In the genomic region with DNA sequence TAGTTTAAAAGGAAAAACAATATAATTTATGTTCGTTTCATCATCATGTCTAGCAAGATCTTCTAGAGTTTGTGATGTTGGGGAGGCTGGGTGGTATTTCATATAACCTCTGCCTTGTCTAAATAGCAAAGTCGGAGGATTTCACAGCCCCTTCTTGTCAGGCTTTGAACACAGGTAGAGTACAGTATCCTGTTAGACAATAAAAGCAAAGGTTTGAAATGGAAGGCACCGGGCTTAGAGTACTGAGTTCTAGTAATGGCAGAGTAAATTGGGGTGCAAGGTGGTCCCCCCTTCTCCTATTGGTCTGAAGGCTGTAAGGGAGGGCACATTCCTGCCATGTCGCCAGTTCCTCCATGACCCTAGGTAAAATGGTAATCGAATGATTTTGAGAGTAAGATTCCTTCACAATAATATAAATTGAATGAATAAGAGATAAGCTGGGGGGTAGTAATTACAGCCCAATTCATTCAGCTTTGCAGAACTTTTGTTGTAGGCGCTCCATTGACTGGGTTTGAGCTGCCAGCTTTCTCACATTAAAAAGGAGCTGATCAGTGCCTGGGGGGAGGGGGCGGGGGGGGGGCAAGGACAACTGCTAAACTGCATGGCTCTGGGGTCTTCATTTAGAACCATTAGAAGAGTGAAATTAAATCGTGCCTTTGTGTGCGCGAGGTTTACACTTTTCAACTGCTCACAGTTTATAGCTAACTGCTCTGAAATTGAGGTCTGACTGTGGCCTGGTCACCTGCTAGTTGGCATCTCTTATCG, we compare ENCODE assay signal across 10 mouse cellular contexts. TPM values are rescaled to one million over a fixed set of nuclear protein-coding genes. Genes with fewer than 3 reads are reported as not detected.
DNase-seq lines count a peak whose midpoint lies in the region; ATAC-seq and TF ChIP-seq lines count a peak whose summit lies in the region.
"Had no signal": no experiment of that assay in that cellular context is flagged by ENCODE, and none has a peak within 500 bp of the region (broad histone marks: within the 10 kb centered on the region; RNA-seq: fewer than 3 reads in every experiment).

No protein-coding gene starts in this region.

- no peak for TF ChIP-seq POLR2A in brain, embryonic 14.5 days (IDR thresholded peaks at IDR 0.05; ENCODE audit: borderline replicate concordance, extremely low read depth, insufficient read depth, insufficient read length, poor library complexity, severe bottlenecking)

- H3K27me3 ChIP-seq in embryonic facial prominence, embryonic 13.5 days = peaks cover 90% of the 10 kb centered on the region
- H3K27me3 ChIP-seq in hindbrain, embryonic 14.5 days (ENCODE audit: control insufficient read depth, insufficient read depth, low read length) = peaks cover 69% of the 10 kb centered on the region
- peaks cover 26% of the 10 kb centered on the region for H3K27me3 ChIP-seq in neural tube, embryonic 14.5 days (ENCODE audit: control insufficient read depth, insufficient read depth, low read length)

- H3K27ac ChIP-seq in embryonic facial prominence, embryonic 13.5 days = no peak overlapping the region
- peak overlapping the region; percentile 90 for H3K27ac ChIP-seq in hindbrain, embryonic 14.5 days
- peak overlapping the region; percentile 46 for H3K27ac ChIP-seq in neural tube, embryonic 14.5 days (ENCODE audit: low read depth, low read length)
- H3K27ac ChIP-seq: kidney, postnatal 0 days had no signal

- ATAC-seq in embryonic facial prominence, embryonic 13.5 days (ENCODE audit: insufficient number of reproducible peaks, insufficient read depth, low FRiP score, low TSS enrichment, low read depth) = no peak
- no peak for ATAC-seq in hindbrain, embryonic 14.5 days (ENCODE audit: low FRiP score)
- ATAC-seq in neural tube, embryonic 14.5 days (ENCODE audit: low read depth) = no peak
- ATAC-seq: liver, postnatal 0 days had no signal

- no peak for TF ChIP-seq CTCF in brain, embryonic 14.5 days (IDR thresholded peaks at IDR 0.05; ENCODE audit: borderline replicate concordance, extremely low read depth, insufficient read depth, insufficient read length)

- intact Hi-C loops in left cerebral cortex, postnatal 14 days (cut with DNase I) = no loop called here

- peaks cover 7% of the 10 kb centered on the region for H3K4me1 ChIP-seq in embryonic facial prominence, embryonic 13.5 days
- H3K4me1 ChIP-seq in hindbrain, embryonic 14.5 days (replicated peaks; ENCODE audit: control insufficient read depth, insufficient read depth, low read length) = peaks cover 5% of the 10 kb centered on the region; the same call in 1 of the 2 replicates
- H3K4me1 ChIP-seq in neural tube, embryonic 14.5 days (ENCODE audit: control insufficient read depth, insufficient read depth, low read length) = peaks cover 7% of the 10 kb centered on the region

- 16% methylated on average over 11 of the region's 11 CpGs for WGBS in embryonic facial prominence, embryonic 13.5 days
- WGBS in hindbrain, embryonic 14.5 days = 7% methylated on average over 11 of the region's 11 CpGs
- 7% methylated on average over 11 of the region's 11 CpGs for WGBS in neural tube, embryonic 14.5 days

- 0 out of 2 replicates have a peak overlapping the region, but pooled peaks have one; percentile 7 for H3K9ac ChIP-seq in embryonic facial prominence, embryonic 13.5 days
- peak overlapping the region; percentile 57 for H3K9ac ChIP-seq in hindbrain, embryonic 14.5 days
- H3K9ac ChIP-seq in neural tube, embryonic 14.5 days (replicated peaks; ENCODE audit: low read depth, low read length) = peak overlapping the region; percentile 48; the same call in 1 of the 2 replicates
- H3K9ac ChIP-seq: liver, postnatal 0 days had no signal

- H3K4me3 ChIP-seq in embryonic facial prominence, embryonic 13.5 days = no peak overlapping the region
- H3K4me3 ChIP-seq in hindbrain, embryonic 14.5 days (replicated peaks; ENCODE audit: low read length) = peak overlapping the region; percentile 53
- H3K4me3 ChIP-seq in neural tube, embryonic 14.5 days (ENCODE audit: low read depth, low read length) = peak overlapping the region; percentile 30

- H3K36me3 ChIP-seq in embryonic facial prominence, embryonic 13.5 days = no peaks in the 10 kb centered on the region
- H3K36me3 ChIP-seq in hindbrain, embryonic 14.5 days (replicated peaks; ENCODE audit: control insufficient read depth, insufficient read depth) = no peaks in the 10 kb centered on the region
- H3K36me3 ChIP-seq in neural tube, embryonic 14.5 days (ENCODE audit: control insufficient read depth, insufficient read depth, low read length) = no peaks in the 10 kb centered on the region

- H3K9me3 ChIP-seq in embryonic facial prominence, embryonic 13.5 days = no peaks in the 10 kb centered on the region
- no peaks in the 10 kb centered on the region for H3K9me3 ChIP-seq in hindbrain, embryonic 14.5 days (ENCODE audit: control insufficient read depth, low read length)
- no peaks in the 10 kb centered on the region for H3K9me3 ChIP-seq in neural tube, embryonic 14.5 days (ENCODE audit: control insufficient read depth, low read length)

- peak; percentile 90 for DNase-seq in brain, embryonic 14.5 days (ENCODE audit: low read depth)
- no peak for DNase-seq in hindbrain, embryonic 14.5 days (ENCODE audit: low spot score)
- no peak for DNase-seq in kidney, postnatal 36 days
- no peak for DNase-seq in left cerebral cortex, postnatal 14 days (ENCODE audit: low spot score in 2 of 2)
- no peak for DNase-seq in adrenal gland, adult 2 months
- DNase-seq: heart, postnatal 10 days; liver, postnatal 0 days had no signal

- peak overlapping the region; percentile 32 for H3K4me2 ChIP-seq in embryonic facial prominence, embryonic 13.5 days
- H3K4me2 ChIP-seq in hindbrain, embryonic 14.5 days (replicated peaks) = peak overlapping the region; percentile 69
- H3K4me2 ChIP-seq in neural tube, embryonic 14.5 days (ENCODE audit: low read depth, low read length) = peak overlapping the region; percentile 46

RNA-seq across cellular contexts. Expression of gene Sox2, which starts 5.3 kb away (rescaled TPM):
- polyA plus RNA-seq in brain, embryonic 14.5 days (2012; rRNA removed) = 101 and 119 TPM in 2 replicates
- polyA plus RNA-seq in embryonic facial prominence, embryonic 13.5 days (2015; fragmentation: Nextera tagmentation; extraction: Ambion mirVana) = 4.1 and 7.3 TPM in 2 replicates
- 18.0 and 19.8 TPM in 2 replicates for polyA plus RNA-seq in hindbrain, embryonic 14.5 days (2014; fragmentation: Nextera tagmentation; extraction: Ambion mirVana)
- 12.2 and 18.2 TPM in 2 replicates for polyA plus RNA-seq in neural tube, embryonic 14.5 days (2014; fragmentation: Nextera tagmentation; extraction: Ambion mirVana)
- 10 to 100 TPM; 27.8 to 45.3 TPM for total RNA-seq in left cerebral cortex, postnatal 14 days (2021)
- total RNA-seq in adrenal gland, adult 2 months (2021) = under 1 TPM; 0.14 to 0.28 TPM
- polyA plus RNA-seq in adrenal gland, adult 2 months (2012; rRNA removed) = 0.42 and 0.44 TPM in 2 replicates
- polyA plus RNA-seq: kidney, postnatal 0 days; liver, postnatal 0 days had no signal

Comparison
In these comparisons a context has a peak if more than half of its experiments do, and no peak if none do; other contexts are left out.
1. H3K9ac ChIP-seq: peak in every context shown above with its lines; median percentile 57 in hindbrain, embryonic 14.5 days; 48 in neural tube, embryonic 14.5 days; 7 in embryonic facial prominence, embryonic 13.5 days.